Mouse (Mus musculus): ENCODE results near the gene Actr1b.

GRCm38 (mm10) chr1:36758553-36758952, 44.3 kb upstream of the Actr1b start:
- no peak for TF ChIP-seq CTCF (IDR thresholded peaks at IDR 0.05; ENCODE audit: extremely low read depth, insufficient read depth, insufficient read length, insufficient replicate concordance)
- TF ChIP-seq POLR2A (IDR thresholded peaks at IDR 0.05; ENCODE audit: low read depth, low read length): no peak
